Mouse (Mus musculus) hindbrain, embryonic 14.5 days (tissue): ENCODE data around the gene Fbxl12. TPM values are rescaled to one million over a fixed set of nuclear protein-coding genes. Genes with fewer than 3 reads are reported as not detected.
"Not testable (repeated sequence)": the region's sequence is repeated elsewhere in the genome, so short reads cannot be mapped to it uniquely, and the experiment has no call there.

Source experiments
- ATAC-seq: fragments of 200-750 bp; cut with Nextera tagmentation; 2 replicates; pipeline ENCODE4 v1.8.0; 2017; ENCODE audit warnings: moderate number of reproducible peaks, mild to moderate bottlenecking, moderate TSS enrichment, moderate library complexity; ENCODE audit not compliant: low FRiP score
- DNase-seq: peaks from one replicate; pipeline ENCODE4 v3.0.0-alpha.2; 2015; ENCODE audit warnings: low spot score
- H3K27ac ChIP-seq: fragments of 300-500 bp; sonication (generic); 2 replicates; pipeline ENCODE4 v1.5.1; 2014; ENCODE audit warnings: mild to moderate bottlenecking, moderate library complexity
- H3K27me3 ChIP-seq: fragments of 300-500 bp; sonication (generic); 2 replicates; pipeline ENCODE4 v1.6.1; 2014; ENCODE audit warnings: mild to moderate bottlenecking, low read length, mixed read lengths; ENCODE audit not compliant: control insufficient read depth, insufficient read depth
- H3K36me3 ChIP-seq: fragments of 300-500 bp; sonication (generic); replicated peaks from 2 replicates; pipeline ENCODE4 v1.6.1; 2014; ENCODE audit not compliant: control insufficient read depth, insufficient read depth
- H3K4me1 ChIP-seq: fragments of 300-500 bp; sonication (generic); replicated peaks from 2 replicates; pipeline ENCODE4 v1.6.1; 2014; ENCODE audit warnings: antibody characterized with exemption, low read length, mixed read lengths; ENCODE audit not compliant: control insufficient read depth, insufficient read depth
- H3K4me2 ChIP-seq: fragments of 300-500 bp; sonication (generic); replicated peaks from 2 replicates; pipeline ENCODE4 v1.6.1; 2014; ENCODE audit warnings: mild to moderate bottlenecking, moderate library complexity
- H3K4me3 ChIP-seq: fragments of 300-500 bp; sonication (generic); replicated peaks from 2 replicates; pipeline ENCODE4 v1.5.1; 2014; ENCODE audit warnings: mild to moderate bottlenecking, low read length
- H3K9ac ChIP-seq: fragments of 300-500 bp; sonication (generic); 2 replicates; pipeline ENCODE4 v1.6.1; 2014
- H3K9me3 ChIP-seq: fragments of 300-500 bp; sonication (generic); 2 replicates; pipeline ENCODE4 v1.6.1; 2016; ENCODE audit warnings: low read length; ENCODE audit not compliant: control insufficient read depth
- WGBS: fragments of 180-500 bp; shearing (Covaris S2); extraction: QIAGEN DNeasy Blood & Tissue Kit; methylation state at CpG from one replicate; pipeline ENCODE4 v1.1.7; 2014; 5-methylcytosine and 5-hydroxymethylcytosine counted together
- polyA plus RNA-seq: library from polyadenylated mRNA; unstranded; fragments of >200 nt; fragmentation: Nextera tagmentation; extraction: Ambion mirVana; gene quantifications from 2 replicates; pipeline ENCODE4 v1.2.1, GENCODE M21; 2014

The Fbxl12 gene
- polyA plus RNA-seq: 10.2 and 10.5 TPM in 2 replicates

- peak within 1 kb of the TSS; percentile 84 for H3K9ac ChIP-seq
- ATAC-seq: no peak
- H3K27me3 ChIP-seq: no peaks in the 10 kb centered on the region
- H3K36me3 ChIP-seq: peaks cover 37% of the 10 kb centered on the region
- peak within 1 kb of the TSS; percentile 79 for H3K4me3 ChIP-seq
- peak; percentile 88 for DNase-seq
- H3K4me2 ChIP-seq: peak within 1 kb of the TSS; percentile 98
- H3K27ac ChIP-seq: peak within 1 kb of the TSS; percentile 89
- peaks cover 23% of the 10 kb centered on the region for H3K4me1 ChIP-seq
- WGBS: under 1% methylated on average over 43 of the region's 43 CpGs
- H3K9me3 ChIP-seq: no peaks in the 10 kb centered on the region
These were observed at the start of gene Fbxl12 for GRCm38 (mm10) chr9:20644360-20645081. TSS of gene Fbxl12 (minus strand) at chr9:20644767.

DNA sequence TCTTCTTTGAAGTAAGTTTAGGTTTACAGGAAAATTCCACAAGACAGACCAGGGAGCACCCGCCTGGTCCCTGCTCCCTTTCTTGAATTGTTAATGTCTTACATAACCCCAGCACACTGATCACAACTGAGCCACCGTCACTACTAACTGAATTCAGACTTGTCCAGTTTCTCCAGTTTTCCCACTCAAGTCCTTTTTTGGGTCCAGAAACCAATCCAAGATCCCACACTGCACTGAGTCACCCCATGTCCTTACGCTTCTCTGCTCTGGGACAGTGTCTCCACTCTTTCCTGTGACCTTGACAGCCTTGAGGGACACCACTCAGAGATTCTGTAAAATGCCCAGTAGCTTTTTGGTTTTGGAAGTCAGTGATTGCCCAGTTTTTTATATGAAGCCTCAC, 48.3 kb upstream of the Fbxl12 start:
- no peak overlapping the region for H3K4me3 ChIP-seq
- no peak for ATAC-seq
- WGBS: 95% methylated on average over 3 of the region's 3 CpGs
- H3K4me1 ChIP-seq: peaks cover 33% of the 10 kb centered on the region
- DNase-seq: no peak
- H3K27me3 ChIP-seq: no peaks in the 10 kb centered on the region
- H3K27ac ChIP-seq: no peak overlapping the region
- no peak overlapping the region for H3K9ac ChIP-seq
- no peak overlapping the region for H3K4me2 ChIP-seq
- H3K36me3 ChIP-seq: no peaks in the 10 kb centered on the region
- H3K9me3 ChIP-seq: no peaks in the 10 kb centered on the region

GRCm38 (mm10) chr9:20690449-20690848, 45.9 kb upstream of the Fbxl12 start:
- H3K27ac ChIP-seq: peak overlapping the region; percentile 58
- H3K9me3 ChIP-seq, ATAC-seq, DNase-seq, H3K27me3 ChIP-seq, H3K4me2 ChIP-seq, H3K9ac ChIP-seq, H3K36me3 ChIP-seq, H3K4me3 ChIP-seq: not testable (repeated sequence)
- 76% methylated on average over 2 of the region's 2 CpGs for WGBS
- H3K4me1 ChIP-seq: peaks cover 29% of the 10 kb centered on the region

DNA sequence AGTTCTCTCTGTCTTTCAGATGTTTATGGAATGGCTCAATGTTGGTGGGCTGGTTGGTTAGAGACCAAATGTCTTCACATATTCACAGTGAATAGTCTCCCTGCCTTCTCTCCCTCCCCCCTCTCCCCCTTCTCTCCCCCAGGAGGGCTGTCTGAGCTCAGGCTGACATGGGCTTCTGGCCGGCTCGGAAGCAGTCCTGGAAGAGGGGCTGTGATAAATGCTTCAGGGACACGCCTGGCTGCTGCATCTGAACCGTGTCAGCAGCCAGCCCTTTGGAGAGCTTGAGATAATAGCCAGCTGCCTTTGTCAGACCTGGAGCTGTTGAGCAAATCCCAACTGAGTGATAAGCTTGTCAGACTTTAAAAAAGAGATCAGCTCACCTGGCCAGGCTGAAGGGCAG, 45.3 kb upstream of the Fbxl12 start:
- Histone ChIP-seq H3K27me3 (no peaks in the 10 kb centered on the region), H3K27ac (peak overlapping the region; percentile 58), H3K4me3 (no peak overlapping the region), H3K4me1 (peaks cover 23% of the 10 kb centered on the region), H3K4me2 (no peak overlapping the region), H3K9ac (peak overlapping the region; percentile 24; the same call in 1 of the 2 replicates), H3K36me3 (no peaks in the 10 kb centered on the region), H3K9me3 (no peaks in the 10 kb centered on the region)
- DNase-seq (no peak), ATAC-seq (peak; percentile 68)
- 0% methylated on average over 4 of the region's 4 CpGs for whole genome bisulfite sequencing

DNA sequence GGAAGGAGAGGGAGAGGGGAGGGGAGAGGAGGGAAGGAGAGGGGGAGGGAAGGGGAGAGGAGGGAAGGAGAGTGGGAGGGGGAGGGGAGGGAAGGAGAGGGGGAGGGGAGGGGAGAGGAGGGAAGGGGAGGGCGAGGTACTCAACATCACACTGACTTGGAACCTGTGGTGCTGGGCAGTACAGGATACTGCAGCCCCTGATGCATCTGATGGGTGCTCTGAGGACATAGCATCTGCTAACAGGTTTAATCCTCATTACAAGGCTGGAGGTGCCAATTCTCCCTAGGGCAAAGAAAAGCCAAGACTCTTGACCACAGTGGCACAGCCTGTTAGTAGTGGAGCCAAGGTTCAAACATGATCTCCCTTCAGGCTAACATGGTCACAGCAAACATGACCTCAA, 44.8 kb upstream of the Fbxl12 start:
- Histone ChIP-seq H3K4me3 (no peak overlapping the region), H3K27ac (peak overlapping the region; percentile 58), H3K9me3 (no peaks in the 10 kb centered on the region)

GRCm38 (mm10) chr9:20685081-20685861, 40.7 kb upstream of the Fbxl12 start:
- ATAC-seq (no peak), DNase-seq (no peak)
- WGBS: 55% methylated on average over 16 of the region's 17 CpGs
- no peak overlapping the region for H3K27ac ChIP-seq
- H3K4me2 ChIP-seq: no peak overlapping the region
- H3K9ac ChIP-seq: no peak overlapping the region
- H3K4me3 ChIP-seq: no peak overlapping the region
- no peaks in the 10 kb centered on the region for H3K27me3 ChIP-seq
- H3K36me3 ChIP-seq: no peaks in the 10 kb centered on the region
- peaks cover 10% of the 10 kb centered on the region for H3K4me1 ChIP-seq
- no peaks in the 10 kb centered on the region for H3K9me3 ChIP-seq

More for the DNA sequence above, 44.8 kb upstream of the Fbxl12 start:
- no peak overlapping the region for H3K4me2 ChIP-seq
- DNase-seq (no peak), ATAC-seq (no peak)
- H3K36me3 ChIP-seq: no peaks in the 10 kb centered on the region
- H3K4me1 ChIP-seq: peaks cover 18% of the 10 kb centered on the region
- H3K27me3 ChIP-seq: no peaks in the 10 kb centered on the region
- no peak overlapping the region for H3K9ac ChIP-seq
- WGBS: no CpG with 5 or more reads among the region's 1 CpGs

GRCm38 (mm10) chr9:20682389-20682722, 37.8 kb upstream of the Fbxl12 start:
- Histone ChIP-seq H3K4me3 (no peak overlapping the region), H3K36me3 (no peaks in the 10 kb centered on the region), H3K4me2 (no peak overlapping the region), H3K27ac (peak overlapping the region; percentile 71), H3K4me1 (0 out of 2 replicates have a peak, but pooled peaks cover 3% of the 10 kb centered on the region), H3K27me3 (no peaks in the 10 kb centered on the region), H3K9me3 (no peaks in the 10 kb centered on the region), H3K9ac (no peak overlapping the region)
- ATAC-seq (no peak), DNase-seq (no peak)
- 49% methylated on average over 2 of the region's 2 CpGs for WGBS

DNA sequence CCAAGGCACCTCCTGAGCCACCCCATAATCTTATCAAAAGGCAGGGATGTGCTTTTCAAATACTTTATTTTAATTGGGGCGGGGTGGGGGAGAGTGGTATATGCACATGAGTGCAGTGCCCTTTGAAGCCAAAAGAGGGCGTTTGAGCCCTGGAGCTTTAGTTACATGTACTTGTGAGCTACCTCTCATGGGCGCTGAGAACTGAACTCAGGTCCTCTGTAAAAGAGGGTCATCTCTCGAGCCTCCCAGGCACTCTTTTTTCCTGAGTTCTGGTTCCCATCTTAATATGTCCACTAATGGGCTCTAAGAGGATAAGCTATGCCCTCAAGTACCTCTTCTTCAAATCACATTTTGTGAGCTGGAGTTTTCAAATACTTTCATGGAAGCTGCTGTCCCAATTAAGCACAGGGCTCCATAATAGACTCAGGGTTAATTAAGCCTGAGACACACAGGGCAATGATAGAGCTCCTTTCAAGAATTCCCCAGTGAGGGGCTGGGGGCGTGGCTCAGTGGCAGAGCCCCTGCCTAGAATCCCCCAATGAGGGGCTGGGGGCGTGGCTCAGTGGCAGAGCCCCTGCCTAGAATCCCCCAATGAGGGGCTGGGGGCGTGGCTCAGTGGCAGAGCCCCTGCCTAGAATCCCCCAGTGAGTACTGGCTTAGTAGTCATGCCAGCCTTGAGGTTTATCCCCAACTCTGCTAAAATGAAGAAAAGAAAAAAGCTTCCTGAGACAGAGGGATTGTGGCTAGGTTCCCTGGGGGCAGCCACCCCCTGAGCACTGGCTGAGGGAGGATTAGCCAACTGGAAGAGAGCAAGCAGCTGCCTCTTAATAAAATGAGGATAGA, 37.2 kb upstream of the Fbxl12 start:
- Histone ChIP-seq H3K27me3 (no peaks in the 10 kb centered on the region), H3K4me3 (no peak overlapping the region), H3K36me3 (no peaks in the 10 kb centered on the region), H3K4me1 (0 out of 2 replicates have a peak, but pooled peaks cover 3% of the 10 kb centered on the region), H3K9ac (no peak overlapping the region), H3K27ac (peak overlapping the region; percentile 71), H3K9me3 (no peaks in the 10 kb centered on the region), H3K4me2 (no peak overlapping the region)
- WGBS: 57% methylated on average over 6 of the region's 7 CpGs
- DNase-seq: no peak
- peak; percentile 58; the same call in 1 of the 2 replicates for ATAC-seq
